Mouse (Mus musculus) forebrain, embryonic 15.5 days (tissue): ENCODE results near the gene Nme7. TPM values are rescaled to one million over a fixed set of nuclear protein-coding genes. Genes with fewer than 3 reads are reported as not detected.

Source experiments
- ATAC-seq: fragments of 200-750 bp; cut with Nextera tagmentation; replicated peaks from 2 replicates; pipeline ENCODE4 v1.8.0; 2017; ENCODE audit warnings: mild to moderate bottlenecking, moderate TSS enrichment, moderate library complexity
- H3K27ac ChIP-seq: fragments of 300-500 bp; sonication (generic); replicated peaks from 2 replicates; pipeline ENCODE4 v1.5.1; 2015; ENCODE audit warnings: mild to moderate bottlenecking, inconsistent platforms
- H3K27me3 ChIP-seq: fragments of 300-500 bp; sonication (generic); 2 replicates; pipeline ENCODE4 v1.6.1; 2015; ENCODE audit warnings: inconsistent platforms
- H3K36me3 ChIP-seq: fragments of 300-500 bp; sonication (generic); 2 replicates; pipeline ENCODE4 v1.6.1; 2015; ENCODE audit warnings: mild to moderate bottlenecking, inconsistent platforms
- H3K4me1 ChIP-seq: fragments of 300-500 bp; sonication (generic); 2 replicates; pipeline ENCODE4 v1.6.1; 2015; ENCODE audit warnings: inconsistent platforms
- H3K4me2 ChIP-seq: fragments of 300-500 bp; sonication (generic); replicated peaks from 2 replicates; pipeline ENCODE4 v1.6.1; 2015; ENCODE audit warnings: mild to moderate bottlenecking, inconsistent platforms
- H3K4me3 ChIP-seq: fragments of 300-500 bp; sonication (generic); 2 replicates; pipeline ENCODE4 v1.5.1; 2015; ENCODE audit warnings: mild to moderate bottlenecking, inconsistent platforms
- H3K9ac ChIP-seq: fragments of 300-500 bp; sonication (generic); replicated peaks from 2 replicates; pipeline ENCODE4 v1.6.1; 2015; ENCODE audit warnings: mild to moderate bottlenecking, inconsistent platforms
- H3K9me3 ChIP-seq: fragments of 300-500 bp; sonication (generic); 2 replicates; pipeline ENCODE4 v1.6.1; 2016; ENCODE audit warnings: inconsistent platforms
- WGBS: fragments of 180-500 bp; shearing (Covaris S2); methylation state at CpG from one replicate; pipeline ENCODE4 v1.1.7; 2015; ENCODE audit warnings: mixed read lengths; 5-methylcytosine and 5-hydroxymethylcytosine counted together
- polyA plus RNA-seq: library from polyadenylated mRNA; unstranded; fragments of >200 nt; fragmentation: Nextera tagmentation; extraction: Ambion mirVana; gene quantifications from 2 replicates; pipeline ENCODE4 v1.2.1, GENCODE M21; 2015

Nme7 gene
- polyA plus RNA-seq, 1 experiment from 2014 or later: 41.6 TPM

DNA sequence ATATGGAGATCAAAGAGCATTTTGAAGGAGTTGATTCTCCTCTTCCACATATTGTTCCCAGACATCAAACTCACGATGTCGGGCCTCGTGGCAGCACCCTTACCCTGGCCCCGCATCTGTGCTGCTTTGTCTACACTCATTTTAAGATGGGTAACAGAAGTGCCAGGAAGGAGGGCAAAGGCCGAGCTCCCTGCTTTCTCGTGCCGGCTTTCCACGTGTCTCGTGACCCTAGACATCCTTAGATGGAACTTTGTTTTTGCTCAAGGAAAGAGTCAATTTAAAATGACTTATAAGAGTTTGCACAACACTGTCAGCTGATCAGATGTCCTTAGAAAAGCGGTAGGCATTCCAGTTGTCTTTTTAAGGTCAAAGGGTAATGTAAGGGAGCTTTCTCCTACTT is 114.4 kb downstream of the Nme7 start:
- H3K4me2 ChIP-seq: no peak overlapping the region
- H3K9ac ChIP-seq: no peak overlapping the region
- H3K4me1 ChIP-seq: no peaks in the 10 kb centered on the region
- ATAC-seq: no peak
- H3K27me3 ChIP-seq: no peaks in the 10 kb centered on the region
- H3K4me3 ChIP-seq: no peak overlapping the region
- H3K36me3 ChIP-seq: no peaks in the 10 kb centered on the region
- H3K27ac ChIP-seq: no peak overlapping the region
- 88% methylated on average over 10 of the region's 10 CpGs for WGBS
- H3K9me3 ChIP-seq: no peaks in the 10 kb centered on the region

GRCm38 (mm10) chr1:164419401-164419800 is 115.5 kb downstream of the Nme7 start:
- 92% methylated on average over 8 of the region's 8 CpGs for WGBS
- no peaks in the 10 kb centered on the region for H3K9me3 ChIP-seq
- no peaks in the 10 kb centered on the region for H3K36me3 ChIP-seq

DNA sequence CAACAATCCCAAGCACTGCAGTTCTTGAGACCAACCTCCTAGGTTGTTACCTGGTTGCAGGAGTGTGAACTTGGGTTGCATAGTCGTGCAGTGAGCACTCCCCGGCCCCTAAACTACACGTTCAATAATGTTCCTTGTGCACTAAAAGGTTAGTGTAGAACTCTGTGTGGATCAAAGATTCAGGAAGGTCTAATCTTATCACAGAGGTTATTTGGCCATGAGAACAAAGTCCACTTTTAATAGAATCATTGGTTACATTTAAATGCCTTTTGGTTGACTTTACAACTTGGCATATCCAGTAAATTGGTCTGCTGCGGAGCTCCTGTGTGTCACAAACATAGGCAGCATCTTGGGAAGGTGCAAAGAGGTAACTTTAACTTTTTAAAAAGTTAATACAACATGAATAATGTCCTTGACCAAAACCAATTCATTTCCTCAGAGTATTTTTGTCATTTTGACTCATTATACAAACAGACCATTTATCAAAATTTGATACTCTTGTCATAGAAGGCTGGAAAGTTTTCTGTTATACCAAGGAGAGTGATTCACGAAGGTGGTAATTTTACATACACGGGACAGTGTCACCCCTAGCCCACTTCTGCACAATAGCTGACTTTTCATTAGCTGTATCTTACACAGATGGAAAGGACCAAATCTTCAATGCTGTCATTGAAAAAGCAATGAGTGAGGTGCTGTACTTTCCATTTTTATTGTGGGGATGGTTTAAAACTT is 116.9 kb downstream of the Nme7 start:
- Histone ChIP-seq H3K4me3 (no peak overlapping the region), H3K27me3 (no peaks in the 10 kb centered on the region), H3K9me3 (no peaks in the 10 kb centered on the region), H3K4me2 (no peak overlapping the region), H3K9ac (no peak overlapping the region), H3K36me3 (no peaks in the 10 kb centered on the region), H3K27ac (no peak overlapping the region), H3K4me1 (no peaks in the 10 kb centered on the region)
- 93% methylated on average over 6 of the region's 6 CpGs for WGBS
- ATAC-seq: no peak

More at GRCm38 (mm10) chr1:164419401-164419800, 115.5 kb downstream of the Nme7 start:
- Histone ChIP-seq H3K9ac (no peak overlapping the region), H3K27me3 (no peaks in the 10 kb centered on the region), H3K4me3 (no peak overlapping the region), H3K4me1 (no peaks in the 10 kb centered on the region), H3K4me2 (no peak overlapping the region), H3K27ac (no peak overlapping the region)
- no peak for ATAC-seq

GRCm38 (mm10) chr1:164426227-164426626 is 122.3 kb downstream of the Nme7 start:
- Histone ChIP-seq H3K27ac (no peak overlapping the region), H3K4me3 (no peak overlapping the region), H3K9me3 (no peaks in the 10 kb centered on the region), H3K4me1 (no peaks in the 10 kb centered on the region), H3K36me3 (no peaks in the 10 kb centered on the region), H3K27me3 (no peaks in the 10 kb centered on the region), H3K9ac (no peak overlapping the region), H3K4me2 (no peak overlapping the region)
- 86% methylated on average over 7 of the region's 7 CpGs for WGBS
- ATAC-seq: no peak

DNA sequence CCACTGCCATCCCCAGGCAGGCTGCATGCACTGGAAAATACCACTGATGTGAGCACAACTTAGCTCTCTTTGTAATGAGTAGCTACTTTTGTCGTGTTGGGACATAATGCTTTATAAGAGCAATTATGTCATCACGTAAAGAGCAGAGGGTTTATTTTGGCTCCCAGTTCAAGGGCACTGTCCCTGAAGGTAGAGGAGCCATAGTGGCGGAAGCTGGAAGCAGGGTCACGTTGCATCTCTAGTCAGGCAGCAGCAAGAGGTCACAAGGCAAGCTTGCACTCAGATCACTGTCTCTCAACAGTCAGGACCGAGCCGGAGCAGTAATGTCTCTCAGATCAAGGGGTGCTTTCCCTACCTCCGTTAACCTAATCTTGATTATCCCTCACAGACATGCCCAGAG is 123.9 kb downstream of the Nme7 start:
- no peaks in the 10 kb centered on the region for H3K9me3 ChIP-seq
- ATAC-seq: no peak
- no peaks in the 10 kb centered on the region for H3K4me1 ChIP-seq
- H3K4me2 ChIP-seq: no peak overlapping the region
- H3K4me3 ChIP-seq: no peak overlapping the region
- no peaks in the 10 kb centered on the region for H3K27me3 ChIP-seq
- no peak overlapping the region for H3K27ac ChIP-seq
- WGBS: 81% methylated on average over 7 of the region's 7 CpGs
- H3K36me3 ChIP-seq: no peaks in the 10 kb centered on the region
- no peak overlapping the region for H3K9ac ChIP-seq

DNA sequence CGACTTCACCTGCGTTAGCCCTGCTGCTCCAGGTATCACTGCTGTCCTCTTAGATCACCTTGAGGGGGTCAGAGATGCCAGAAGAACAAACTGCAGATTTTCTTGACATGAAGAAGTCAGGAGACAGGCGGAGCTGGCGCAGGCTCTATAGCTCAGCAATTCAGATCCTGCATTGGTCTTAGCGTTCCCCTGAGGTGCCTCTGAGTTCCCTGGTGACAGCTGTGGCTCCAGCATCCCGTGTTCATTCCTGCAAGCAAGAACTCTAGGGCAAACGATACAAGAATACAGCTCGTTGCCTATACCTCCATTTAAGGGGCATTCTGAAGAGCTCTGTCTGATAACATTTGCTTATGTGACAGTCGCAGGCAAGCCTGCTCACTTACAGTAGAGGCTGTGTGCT is 124.7 kb downstream of the Nme7 start:
- WGBS: 89% methylated on average over 9 of the region's 9 CpGs
- H3K4me1 ChIP-seq: no peaks in the 10 kb centered on the region
- no peak overlapping the region for H3K4me2 ChIP-seq
- no peak overlapping the region for H3K9ac ChIP-seq
- no peak for ATAC-seq
- no peak overlapping the region for H3K27ac ChIP-seq
- H3K9me3 ChIP-seq: no peaks in the 10 kb centered on the region
- no peak overlapping the region for H3K4me3 ChIP-seq
- H3K27me3 ChIP-seq: no peaks in the 10 kb centered on the region
- no peaks in the 10 kb centered on the region for H3K36me3 ChIP-seq

DNA sequence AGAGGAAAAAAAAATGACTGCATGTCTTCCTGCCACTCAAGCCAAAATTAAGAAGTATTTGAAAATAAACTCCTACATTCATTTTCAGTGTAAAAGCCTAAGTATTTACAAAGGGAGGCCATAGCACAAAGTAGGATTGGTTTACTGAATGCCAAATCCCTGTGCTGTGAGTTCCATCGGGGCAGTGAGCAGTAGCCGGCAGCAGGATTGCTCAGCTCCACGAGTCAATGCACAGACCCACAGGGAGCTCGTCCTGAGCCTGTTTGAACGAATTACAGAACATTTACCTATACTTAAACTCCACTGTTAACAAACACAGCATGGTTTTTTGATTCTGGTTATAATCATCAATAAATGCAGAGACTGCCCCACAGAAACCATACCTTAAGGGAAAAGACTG is 128.7 kb downstream of the Nme7 start:
- H3K27ac ChIP-seq: no peak overlapping the region
- H3K9ac ChIP-seq: no peak overlapping the region
- 91% methylated on average over 5 of the region's 5 CpGs for WGBS
- no peak overlapping the region for H3K4me2 ChIP-seq
- H3K27me3 ChIP-seq: no peaks in the 10 kb centered on the region
- no peaks in the 10 kb centered on the region for H3K4me1 ChIP-seq
- no peaks in the 10 kb centered on the region for H3K9me3 ChIP-seq
- ATAC-seq: no peak
- no peak overlapping the region for H3K4me3 ChIP-seq
- H3K36me3 ChIP-seq: peaks cover 21% of the 10 kb centered on the region; the same call in 1 of the 2 replicates

GRCm38 (mm10) chr1:164434049-164434448 is 130.1 kb downstream of the Nme7 start:
- H3K9me3 ChIP-seq: no peaks in the 10 kb centered on the region
- H3K4me1 ChIP-seq: no peaks in the 10 kb centered on the region
- no peaks in the 10 kb centered on the region for H3K27me3 ChIP-seq
- no peak overlapping the region for H3K9ac ChIP-seq
- ATAC-seq: no peak
- H3K27ac ChIP-seq: no peak overlapping the region
- no peak overlapping the region for H3K4me2 ChIP-seq
- H3K4me3 ChIP-seq: no peak overlapping the region
- 94% methylated on average over 6 of the region's 6 CpGs for WGBS
- H3K36me3 ChIP-seq: peaks cover 33% of the 10 kb centered on the region

GRCm38 (mm10) chr1:164436749-164437148 is 132.8 kb downstream of the Nme7 start:
- 84% methylated on average over 7 of the region's 7 CpGs for WGBS
- no peak overlapping the region for H3K4me3 ChIP-seq
- no peaks in the 10 kb centered on the region for H3K9me3 ChIP-seq
- no peak overlapping the region for H3K27ac ChIP-seq
- H3K9ac ChIP-seq: no peak overlapping the region
- no peak for ATAC-seq
- peaks cover 53% of the 10 kb centered on the region for H3K36me3 ChIP-seq
- no peaks in the 10 kb centered on the region for H3K27me3 ChIP-seq
- no peaks in the 10 kb centered on the region for H3K4me1 ChIP-seq
- no peak overlapping the region for H3K4me2 ChIP-seq

DNA sequence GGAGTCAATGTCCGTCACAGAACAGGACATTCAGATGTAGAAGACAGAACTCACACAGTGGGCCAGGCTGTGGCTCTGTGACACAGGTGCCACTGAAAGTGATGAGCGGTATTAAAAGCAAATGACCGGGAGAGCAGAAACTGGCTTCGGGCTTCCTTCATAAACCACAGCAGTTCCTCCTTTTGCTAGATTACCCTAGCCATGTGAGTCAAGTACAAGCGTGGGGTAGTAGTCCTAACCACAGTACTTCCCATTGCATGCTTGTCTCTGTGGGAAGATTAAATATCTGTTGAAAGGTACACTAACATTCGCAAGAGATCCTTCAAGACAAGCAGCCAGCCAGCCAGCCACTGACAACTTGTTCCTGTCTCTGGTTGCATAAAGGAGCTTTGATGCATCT is 136.3 kb downstream of the Nme7 start:
- Histone ChIP-seq H3K27ac (no peak overlapping the region), H3K36me3 (peaks cover 80% of the 10 kb centered on the region), H3K27me3 (no peaks in the 10 kb centered on the region), H3K4me2 (no peak overlapping the region), H3K9me3 (no peaks in the 10 kb centered on the region), H3K4me1 (no peaks in the 10 kb centered on the region), H3K9ac (no peak overlapping the region), H3K4me3 (no peak overlapping the region)
- ATAC-seq: no peak
- 94% methylated on average over 6 of the region's 6 CpGs for WGBS

GRCm38 (mm10) chr1:164440708-164441407 is 136.9 kb downstream of the Nme7 start:
- Histone ChIP-seq H3K36me3 (peaks cover 73% of the 10 kb centered on the region), H3K4me1 (no peaks in the 10 kb centered on the region), H3K9ac (no peak overlapping the region), H3K27me3 (no peaks in the 10 kb centered on the region), H3K4me3 (no peak overlapping the region), H3K27ac (no peak overlapping the region), H3K4me2 (no peak overlapping the region), H3K9me3 (no peaks in the 10 kb centered on the region)
- WGBS: 91% methylated on average over 11 of the region's 11 CpGs
- ATAC-seq: no peak

DNA sequence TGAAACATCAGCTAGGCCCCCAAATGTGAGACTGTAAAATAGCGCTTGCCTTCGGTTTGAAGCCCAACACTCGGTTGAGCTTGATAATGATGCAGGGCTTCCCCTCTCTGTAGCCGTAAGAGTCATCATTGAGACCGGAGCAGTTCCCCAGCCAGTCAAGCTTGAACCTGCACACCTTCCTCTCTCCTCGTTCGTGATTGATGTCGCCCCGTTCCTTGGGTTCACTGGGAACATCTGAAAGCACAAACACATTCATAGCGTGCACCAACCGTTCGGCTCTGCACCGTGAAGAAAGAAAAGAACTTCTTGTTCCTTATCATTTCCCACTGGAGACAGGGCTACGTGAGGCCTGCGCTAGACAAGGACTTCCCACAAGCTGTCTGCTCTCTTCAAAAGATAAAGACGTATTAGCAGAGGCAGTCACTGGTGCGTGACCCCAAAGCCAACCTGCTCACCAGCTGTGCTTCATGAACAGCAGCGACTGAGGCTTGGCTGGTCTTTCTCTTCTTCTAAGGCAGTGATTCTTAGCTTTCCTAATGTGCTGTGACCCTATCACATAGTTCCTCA is 137.6 kb downstream of the Nme7 start:
- Histone ChIP-seq H3K36me3 (peaks cover 69% of the 10 kb centered on the region), H3K27me3 (no peaks in the 10 kb centered on the region), H3K4me3 (no peak overlapping the region), H3K4me2 (no peak overlapping the region), H3K9me3 (no peaks in the 10 kb centered on the region), H3K4me1 (no peaks in the 10 kb centered on the region), H3K27ac (no peak overlapping the region), H3K9ac (no peak overlapping the region)
- ATAC-seq: no peak
- 77% methylated on average over 18 of the region's 18 CpGs for WGBS
